Mouse (Mus musculus) thymus, postnatal 14 days (tissue): ENCODE data around the gene Cnot8.

Experiments
- DNase-seq: peaks from one replicate; pipeline ENCODE4 v3.0.0; 2021

Cnot8 gene

GRCm38 (mm10) chr11:58107009-58107408, 3.1 kb downstream of the Cnot8 start:
- no peak for DNase-seq

- DNase-seq, result no peak
Measured at GRCm38 (mm10) chr11:58107664-58108337, 3.8 kb downstream of the Cnot8 start.

- no peak for DNase-seq
Measured at GRCm38 (mm10) chr11:58116560-58116959, 12.6 kb downstream of the Cnot8 start.

GRCm38 (mm10) chr11:58117044-58117652, 13.2 kb downstream of the Cnot8 start:
- no peak for DNase-seq

GRCm38 (mm10) chr11:58120655-58121054, 16.7 kb downstream of the Cnot8 start:
- DNase-seq, result no peak

- no peak for DNase-seq
Measured at GRCm38 (mm10) chr11:58121351-58121750, 17.4 kb downstream of the Cnot8 start.

GRCm38 (mm10) chr11:58123711-58124110, 19.8 kb downstream of the Cnot8 start:
- no peak for DNase-seq

GRCm38 (mm10) chr11:58125021-58125420, 21.1 kb downstream of the Cnot8 start:
- DNase-seq, result no peak

GRCm38 (mm10) chr11:58126397-58127160, 22.6 kb downstream of the Cnot8 start:
- no peak for DNase-seq

- DNase-seq, result no peak
Measured at GRCm38 (mm10) chr11:58127544-58127943, 23.6 kb downstream of the Cnot8 start.

- no peak for DNase-seq
Measured at GRCm38 (mm10) chr11:58129302-58129843, 25.4 kb downstream of the Cnot8 start.

GRCm38 (mm10) chr11:58132026-58132425, 28.1 kb downstream of the Cnot8 start:
- no peak for DNase-seq

- DNase-seq, result peak; percentile 56
Measured at GRCm38 (mm10) chr11:58134869-58135268, 30.9 kb downstream of the Cnot8 start.

GRCm38 (mm10) chr11:58135296-58135695, 31.3 kb downstream of the Cnot8 start:
- DNase-seq, result peak; percentile 21

GRCm38 (mm10) chr11:58136677-58137076, 32.7 kb downstream of the Cnot8 start:
- no peak for DNase-seq

- peak; percentile 59 for DNase-seq
Measured at GRCm38 (mm10) chr11:58138821-58139220, 34.9 kb downstream of the Cnot8 start.

GRCm38 (mm10) chr11:58139466-58139865, 35.5 kb downstream of the Cnot8 start:
- peak; percentile 54 for DNase-seq

- DNase-seq, result no peak
Measured at GRCm38 (mm10) chr11:58143704-58144426, 39.9 kb downstream of the Cnot8 start.

- no peak for DNase-seq
Measured at GRCm38 (mm10) chr11:58146241-58146640, 42.3 kb downstream of the Cnot8 start.

GRCm38 (mm10) chr11:58155458-58155857, 51.5 kb downstream of the Cnot8 start:
- DNase-seq, result no peak

- no peak for DNase-seq
Measured at GRCm38 (mm10) chr11:58156871-58157270, 52.9 kb downstream of the Cnot8 start.

GRCm38 (mm10) chr11:58165072-58165471, 61.1 kb downstream of the Cnot8 start:
- DNase-seq, result peak; percentile 28

- no peak for DNase-seq
Measured at GRCm38 (mm10) chr11:58167822-58168166, 63.8 kb downstream of the Cnot8 start.
